Mouse (Mus musculus): ENCODE measurements around the gene Psma3.

GRCm38 (mm10) chr12:71044488-71044887 lies 70.1 kb downstream of the Psma3 start:
- TF ChIP-seq CEBPB (IDR thresholded peaks at IDR 0.05; ENCODE audit: insufficient read depth, poor library complexity, severe bottlenecking), result no peak
- no peak for TF ChIP-seq POLR2A (IDR thresholded peaks at IDR 0.05; ENCODE audit: insufficient read length, low read depth)
- TF ChIP-seq TCF12 (IDR thresholded peaks at IDR 0.05; ENCODE audit: insufficient read depth, poor library complexity, severe bottlenecking), result no peak
- TF ChIP-seq POLR2AphosphoS2 (IDR thresholded peaks at IDR 0.05; ENCODE audit: insufficient read length, low read depth), result no peak
- no peak for TF ChIP-seq MYOD1 (IDR thresholded peaks at IDR 0.05; ENCODE audit: control insufficient read depth in 1 of 3, insufficient read length in 2 of 3, low read depth in 2 of 3)
- no peak for TF ChIP-seq TCF3 (IDR thresholded peaks at IDR 0.05; ENCODE audit: insufficient read length, low read depth)

Data from myocyte (in vitro differentiated cells).